Mouse (Mus musculus) kidney, postnatal 0 days (tissue): ENCODE data around the gene Slc2a3. TPM values are rescaled to one million over a fixed set of nuclear protein-coding genes. Genes with fewer than 3 reads are reported as not detected.

Source experiments
- ATAC-seq: fragments of 200-750 bp; cut with Nextera tagmentation; replicated peaks from 2 replicates; pipeline ENCODE4 v1.8.0; 2017; ENCODE audit warnings: low read depth, moderate number of reproducible peaks, moderate TSS enrichment, moderate library complexity; ENCODE audit not compliant: low FRiP score
- DNase-seq: peaks from one replicate; pipeline ENCODE4 v3.0.0-alpha.2; 2016; ENCODE audit warnings: low spot score
- H3K27ac ChIP-seq: fragments of 300-500 bp; sonication (generic); 2 replicates; pipeline ENCODE4 v1.5.1; 2014; ENCODE audit warnings: mild to moderate bottlenecking
- H3K27me3 ChIP-seq: fragments of 300-500 bp; sonication (generic); 2 replicates; pipeline ENCODE4 v1.6.1; 2014; ENCODE audit warnings: low read length, mixed read lengths; ENCODE audit not compliant: insufficient read depth
- H3K36me3 ChIP-seq: fragments of 300-500 bp; sonication (generic); 2 replicates; pipeline ENCODE4 v1.6.1; 2014; ENCODE audit warnings: low read length, mixed read lengths; ENCODE audit not compliant: insufficient read depth
- H3K4me1 ChIP-seq: fragments of 300-500 bp; sonication (generic); replicated peaks from 2 replicates; pipeline ENCODE4 v1.6.1; 2014; ENCODE audit warnings: antibody characterized with exemption, low read length, mixed read lengths; ENCODE audit not compliant: insufficient read depth
- H3K4me2 ChIP-seq: fragments of 300-500 bp; sonication (generic); 2 replicates; pipeline ENCODE4 v1.6.1; 2014; ENCODE audit warnings: mild to moderate bottlenecking, low read length, moderate library complexity, mixed read lengths
- H3K4me3 ChIP-seq: fragments of 300-500 bp; sonication (generic); replicated peaks from 2 replicates; pipeline ENCODE4 v1.5.1; 2014; ENCODE audit warnings: low read depth, low read length
- H3K9ac ChIP-seq: fragments of 300-500 bp; sonication (generic); 2 replicates; pipeline ENCODE4 v1.6.1; 2014; ENCODE audit warnings: low read depth, low read length
- H3K9me3 ChIP-seq: fragments of 300-500 bp; sonication (generic); replicated peaks from 2 replicates; pipeline ENCODE4 v1.6.1; 2016; ENCODE audit warnings: low read length, inconsistent platforms, mixed read lengths
- CTCF ChIP-seq: IDR thresholded peaks from 2 replicates; pipeline ENCODE4 v1.5.1; 2016; ENCODE audit warnings: antibody characterized with exemption, low read depth, mild to moderate bottlenecking, moderate library complexity
- WGBS: fragments of 180-500 bp; shearing (Covaris S2); extraction: QIAGEN DNeasy Blood & Tissue Kit; methylation state at CpG from one replicate; pipeline ENCODE4 v1.1.7; 2014; 5-methylcytosine and 5-hydroxymethylcytosine counted together
- polyA plus RNA-seq: library from polyadenylated mRNA; unstranded; fragments of >200 nt; fragmentation: Nextera tagmentation; extraction: Ambion mirVana; gene quantifications from 2 replicates; pipeline ENCODE4 v1.2.1, GENCODE M21; 2015

The Slc2a3 gene
- polyA plus RNA-seq = 4.1 and 4.4 TPM in 2 replicates

- H3K4me1 ChIP-seq = peaks cover 8% of the 10 kb centered on the region; the same call in 1 of the 2 replicates
- no peaks in the 10 kb centered on the region for H3K27me3 ChIP-seq
- H3K27ac ChIP-seq = no peak within 1 kb of the TSS
- peak; percentile 65 for DNase-seq
- TF ChIP-seq CTCF = no peak
- under 1% methylated on average over 46 of the region's 46 CpGs for WGBS
- no peaks in the 10 kb centered on the region for H3K9me3 ChIP-seq
- peak within 1 kb of the TSS; percentile 58 for H3K9ac ChIP-seq
- ATAC-seq = peak; percentile 62; the same call in 1 of the 2 replicates
- H3K36me3 ChIP-seq = no peaks in the 10 kb centered on the region
- peak within 1 kb of the TSS; percentile 47 for H3K4me3 ChIP-seq
- H3K4me2 ChIP-seq = peak within 1 kb of the TSS; percentile 97
Observed at GRCm38 (mm10) chr6:122801301-122801800, at the start of gene Slc2a3. Slc2a3 (minus strand) TSS chr6:122801640.

- DNase-seq (no peak), ATAC-seq (no peak)
- Histone ChIP-seq H3K9ac (no peak overlapping the region), H3K27ac (no peak overlapping the region), H3K27me3 (no peaks in the 10 kb centered on the region), H3K4me2 (no peak overlapping the region), H3K4me1 (no peaks in the 10 kb centered on the region), H3K36me3 (peaks cover 43% of the 10 kb centered on the region), H3K4me3 (no peak overlapping the region), H3K9me3 (no peaks in the 10 kb centered on the region)
- no peak for TF ChIP-seq CTCF
- 71% methylated on average over 6 of the region's 6 CpGs for WGBS
Observed at GRCm38 (mm10) chr6:122843759-122844158, 42.3 kb upstream of the Slc2a3 start.

- DNase-seq (no peak), ATAC-seq (no peak)
- Histone ChIP-seq H3K27me3 (no peaks in the 10 kb centered on the region), H3K9me3 (no peaks in the 10 kb centered on the region), H3K9ac (no peak overlapping the region), H3K4me2 (no peak overlapping the region), H3K36me3 (peaks cover 81% of the 10 kb centered on the region), H3K4me1 (no peaks in the 10 kb centered on the region), H3K27ac (no peak overlapping the region), H3K4me3 (no peak overlapping the region)
- TF ChIP-seq CTCF = no peak
- 77% methylated on average over 5 of the region's 5 CpGs for WGBS
Observed at GRCm38 (mm10) chr6:122837539-122837938, 36.1 kb upstream of the Slc2a3 start.

GRCm38 (mm10) chr6:122836974-122837373 is 35.5 kb upstream of the Slc2a3 start:
- no peak overlapping the region for H3K27ac ChIP-seq
- H3K9me3 ChIP-seq = no peaks in the 10 kb centered on the region
- peaks cover 87% of the 10 kb centered on the region for H3K36me3 ChIP-seq
- peak; percentile 39 for TF ChIP-seq CTCF
- H3K4me2 ChIP-seq = no peak overlapping the region
- ATAC-seq (no peak), DNase-seq (no peak)
- H3K4me3 ChIP-seq = no peak overlapping the region
- H3K27me3 ChIP-seq = no peaks in the 10 kb centered on the region
- no peak overlapping the region for H3K9ac ChIP-seq
- no peaks in the 10 kb centered on the region for H3K4me1 ChIP-seq
- 90% methylated on average over 3 of the region's 3 CpGs for WGBS

GRCm38 (mm10) chr6:122834365-122834764 is 32.9 kb upstream of the Slc2a3 start:
- H3K9ac ChIP-seq = no peak overlapping the region

GRCm38 (mm10) chr6:122832880-122833279 is 31.4 kb upstream of the Slc2a3 start:
- H3K27ac ChIP-seq = no peak overlapping the region
- TF ChIP-seq CTCF = no peak
- 78% methylated on average over 7 of the region's 7 CpGs for WGBS
- no peak overlapping the region for H3K9ac ChIP-seq
- no peaks in the 10 kb centered on the region for H3K9me3 ChIP-seq
- no peak for DNase-seq
- H3K36me3 ChIP-seq = peaks cover 71% of the 10 kb centered on the region
- H3K4me1 ChIP-seq = no peaks in the 10 kb centered on the region
- no peak overlapping the region for H3K4me2 ChIP-seq
- H3K27me3 ChIP-seq = no peaks in the 10 kb centered on the region
- H3K4me3 ChIP-seq = no peak overlapping the region
- ATAC-seq = no peak

More at GRCm38 (mm10) chr6:122834365-122834764, 32.9 kb upstream of the Slc2a3 start:
- WGBS = 69% methylated on average over 4 of the region's 4 CpGs
- ATAC-seq = no peak
- Histone ChIP-seq H3K27me3 (no peaks in the 10 kb centered on the region), H3K36me3 (peaks cover 80% of the 10 kb centered on the region), H3K4me1 (no peaks in the 10 kb centered on the region), H3K9me3 (no peaks in the 10 kb centered on the region), H3K4me3 (no peak overlapping the region), H3K27ac (no peak overlapping the region), H3K4me2 (no peak overlapping the region)
- DNase-seq = peak; percentile 49
- TF ChIP-seq CTCF = peak; percentile 70

- WGBS = 57% methylated on average over 13 of the region's 13 CpGs
- Histone ChIP-seq H3K27ac (no peak overlapping the region), H3K4me1 (peaks cover 14% of the 10 kb centered on the region), H3K9ac (no peak overlapping the region), H3K36me3 (peaks cover 33% of the 10 kb centered on the region; the same call in 1 of the 2 replicates), H3K4me2 (no peak overlapping the region), H3K4me3 (no peak overlapping the region), H3K9me3 (no peaks in the 10 kb centered on the region), H3K27me3 (no peaks in the 10 kb centered on the region)
- no peak for ATAC-seq
- DNase-seq = peak; percentile 20
- peak; percentile 54 for TF ChIP-seq CTCF
Observed at GRCm38 (mm10) chr6:122828086-122828485, 26.6 kb upstream of the Slc2a3 start.
